Mouse (Mus musculus): ENCODE data around the gene Zfpm1.

The Zfpm1 gene

GRCm38 (mm10) chr8:122376365-122377231 lies 94.7 kb downstream of the Zfpm1 start, which contains the start of gene Zc3h18:
Zc3h18 (plus strand) TSS chr8:122376609.
- DNase-seq (ENCODE audit: low read depth) = peak; percentile 99

- DNase-seq (ENCODE audit: low read depth) = no peak
These were observed 101.1 kb downstream of the Zfpm1 start for GRCm38 (mm10) chr8:122383039-122383438.

Data from naive thymus-derived CD4-positive, alpha-beta T cell, adult 2 months (primary cell).